Mouse (Mus musculus): ENCODE data around the gene Map1lc3a.

DNA sequence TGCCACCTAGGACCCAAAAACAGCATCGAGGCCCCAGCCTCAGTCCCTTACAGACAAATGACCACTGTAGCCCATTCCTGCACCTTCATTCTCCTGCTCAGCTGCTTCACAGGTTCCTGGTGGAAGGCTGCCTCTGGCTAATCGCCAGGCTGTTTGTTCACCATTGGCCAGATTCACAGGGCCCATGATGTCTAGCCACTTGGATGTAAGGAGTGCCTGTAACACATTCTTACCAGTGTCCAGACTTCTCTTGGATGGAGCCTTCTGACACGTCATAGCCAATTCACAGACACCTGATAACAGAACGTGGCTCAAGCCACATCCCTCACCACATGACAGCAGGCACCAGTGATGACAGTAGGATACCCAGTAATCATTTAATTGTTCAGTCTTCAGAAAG lies 29.9 kb upstream of the Map1lc3a start:
- no peak for TF ChIP-seq POLR2A (IDR thresholded peaks at IDR 0.05; ENCODE audit: insufficient read depth, low read length)
- TF ChIP-seq CTCF (IDR thresholded peaks at IDR 0.05; ENCODE audit: low read depth, low read length): no peak
- TF ChIP-seq EP300 (IDR thresholded peaks at IDR 0.05; ENCODE audit: insufficient read depth, low read depth, low read length): no peak
